Mouse (Mus musculus): ENCODE measurements around the gene Sltm. TPM values are rescaled to one million over a fixed set of nuclear protein-coding genes. Genes with fewer than 3 reads are reported as not detected.

Gene Sltm
- polyA plus RNA-seq, 1 experiment = 68.5 TPM

Other genes starting within 250 kb of the Sltm start
- gene Ccnb2, start 121.2 kb upstream of the Sltm start, polyA plus RNA-seq (2012; rRNA removed) = 2.5 and 2.6 TPM in 2 replicates
- 36.3 TPM in 2 replicates for gene Rnf111, start 39.0 kb upstream of the Sltm start, polyA plus RNA-seq (2012; rRNA removed)
- gene Gm10642, start 113.5 kb downstream of the Sltm start, polyA plus RNA-seq (2012; rRNA removed) = 1.3 TPM in 2 replicates
- gene Mindy2, start 114.4 kb downstream of the Sltm start, polyA plus RNA-seq (2012; rRNA removed) = 31.3 and 32.1 TPM in 2 replicates
- 37.8 and 42.9 TPM in 2 replicates for gene Adam10, start 136.2 kb downstream of the Sltm start, polyA plus RNA-seq (2012; rRNA removed)